Mouse (Mus musculus) midbrain, embryonic 11.5 days (tissue): ENCODE measurements around the gene Sod3. TPM values are rescaled to one million over a fixed set of nuclear protein-coding genes. Genes with fewer than 3 reads are reported as not detected.
A peak's percentile ranks its signal among the peaks of the same experiment; 100 is the strongest.

Source experiments
- ATAC-seq: fragments of 200-750 bp; cut with Nextera tagmentation; 2 replicates; pipeline ENCODE4 v1.8.0; 2017; ENCODE audit warnings: moderate TSS enrichment, moderate library complexity; ENCODE audit not compliant: low FRiP score
- DNase-seq: peaks from one replicate; pipeline ENCODE4 v3.0.0; 2015; ENCODE audit warnings: low spot score; ENCODE audit errors: missing footprints
- H3K27ac ChIP-seq: fragments of 300-500 bp; sonication (generic); 2 replicates; pipeline ENCODE4 v1.5.1; 2014; ENCODE audit warnings: low read depth, low read length
- H3K27me3 ChIP-seq: fragments of 300-500 bp; sonication (generic); 2 replicates; pipeline ENCODE4 v1.6.1; 2014; ENCODE audit warnings: mild to moderate bottlenecking, low read length, moderate library complexity, mixed read lengths; ENCODE audit not compliant: control insufficient read depth, insufficient read depth
- H3K36me3 ChIP-seq: fragments of 300-500 bp; sonication (generic); 2 replicates; pipeline ENCODE4 v1.6.1; 2014; ENCODE audit warnings: mild to moderate bottlenecking, low read length, moderate library complexity, mixed read lengths; ENCODE audit not compliant: control insufficient read depth, insufficient read depth
- H3K4me1 ChIP-seq: fragments of 300-500 bp; sonication (generic); 2 replicates; pipeline ENCODE4 v1.6.1; 2014; ENCODE audit warnings: low read length; ENCODE audit not compliant: control insufficient read depth, insufficient read depth
- H3K4me2 ChIP-seq: fragments of 300-500 bp; sonication (generic); 2 replicates; pipeline ENCODE4 v1.6.1; 2014; ENCODE audit warnings: mild to moderate bottlenecking, moderate library complexity
- H3K4me3 ChIP-seq: fragments of 300-500 bp; sonication (generic); 2 replicates; pipeline ENCODE4 v1.5.1; 2014; ENCODE audit warnings: low read depth, low read length
- H3K9ac ChIP-seq: fragments of 300-500 bp; sonication (generic); 2 replicates; pipeline ENCODE4 v1.6.1; 2014; ENCODE audit warnings: low read length
- H3K9me3 ChIP-seq: fragments of 300-500 bp; sonication (generic); 2 replicates; pipeline ENCODE4 v1.6.1; 2016; ENCODE audit warnings: low read length; ENCODE audit not compliant: control insufficient read depth
- WGBS: fragments of 180-500 bp; shearing (Covaris S2); extraction: QIAGEN DNeasy Blood & Tissue Kit; methylation state at CpG from one replicate; pipeline ENCODE4 v1.1.7; 2014; 5-methylcytosine and 5-hydroxymethylcytosine counted together
- polyA plus RNA-seq: library from polyadenylated mRNA; unstranded; fragments of >200 nt; fragmentation: Nextera tagmentation; extraction: Ambion mirVana; gene quantifications from 2 replicates; pipeline ENCODE4 v1.2.1, GENCODE M21; 2014

The Sod3 gene
- polyA plus RNA-seq, 1 experiment from 2014 or later: 0.74 TPM

DNA sequence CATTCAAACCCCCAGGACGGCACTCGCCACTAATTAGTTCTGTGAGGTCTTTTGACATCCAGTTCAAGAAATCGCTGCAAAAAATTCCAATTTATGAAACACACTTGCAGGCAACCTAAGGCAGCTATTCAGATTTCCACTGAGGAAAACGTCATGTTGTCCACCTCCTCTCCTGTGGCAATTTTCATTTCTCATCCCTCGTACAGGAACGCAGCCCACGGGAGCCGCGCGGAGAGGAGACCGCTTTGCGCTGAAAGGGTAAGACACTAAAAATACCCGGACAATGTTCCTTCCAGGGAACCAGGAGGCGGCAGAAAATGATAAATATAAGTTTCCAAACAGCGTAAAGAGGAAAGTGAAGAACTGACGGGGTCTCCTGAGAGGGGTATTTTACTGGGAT is 27.9 kb downstream of the Sod3 start:
- Histone ChIP-seq H3K9me3 (no peaks in the 10 kb centered on the region), H3K27me3 (no peaks in the 10 kb centered on the region), H3K4me1 (no peaks in the 10 kb centered on the region), H3K27ac (no peak overlapping the region), H3K4me2 (no peak overlapping the region), H3K4me3 (no peak overlapping the region), H3K36me3 (no peaks in the 10 kb centered on the region), H3K9ac (no peak overlapping the region)
- 89% methylated on average over 16 of the region's 16 CpGs for WGBS
- ATAC-seq (no peak), DNase-seq (peak; percentile 67)

DNA sequence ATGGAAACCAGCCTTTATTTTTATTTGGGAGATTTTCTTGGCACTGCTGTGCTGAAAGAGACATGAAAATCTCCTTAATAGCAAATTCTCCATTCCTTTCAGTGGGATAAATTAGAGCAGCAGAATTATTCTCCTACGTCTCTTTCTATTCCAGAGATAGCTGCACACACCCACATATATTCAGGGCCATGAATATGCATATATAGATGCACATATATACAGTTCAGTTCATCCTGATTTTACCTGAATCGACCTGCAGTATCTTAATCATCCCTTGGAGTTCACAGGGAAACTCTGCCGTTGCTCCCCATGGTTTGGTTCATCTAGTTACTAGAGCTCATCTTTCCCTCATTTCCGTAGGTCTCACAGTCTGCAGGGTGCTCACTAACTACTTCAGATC is 30.2 kb downstream of the Sod3 start:
- Histone ChIP-seq H3K9me3 (no peaks in the 10 kb centered on the region), H3K4me3 (no peak overlapping the region), H3K4me2 (no peak overlapping the region), H3K27ac (no peak overlapping the region), H3K4me1 (no peaks in the 10 kb centered on the region), H3K36me3 (no peaks in the 10 kb centered on the region), H3K27me3 (no peaks in the 10 kb centered on the region), H3K9ac (no peak overlapping the region)
- ATAC-seq: no peak
- DNase-seq: no peak
- WGBS: 81% methylated on average over 4 of the region's 4 CpGs

DNA sequence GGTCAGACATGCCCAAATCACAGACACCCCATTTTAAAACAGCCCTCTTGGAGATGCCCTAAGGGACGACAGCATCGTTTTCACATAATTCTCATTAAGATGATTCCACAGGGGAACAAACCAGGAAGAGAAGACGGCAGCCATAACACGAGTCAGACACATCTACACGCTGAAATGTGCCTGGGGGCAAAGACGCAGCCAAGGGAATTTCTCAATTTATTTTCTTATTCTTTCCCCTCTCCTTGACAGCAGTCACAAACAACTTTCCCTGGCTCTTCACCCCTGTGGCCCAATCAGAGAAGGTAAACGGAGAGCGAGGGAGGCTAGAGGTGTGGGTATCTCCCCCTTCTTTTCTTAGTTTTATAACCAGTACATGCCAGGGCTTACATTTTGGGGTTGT is 40.8 kb downstream of the Sod3 start:
- Histone ChIP-seq H3K36me3 (no peaks in the 10 kb centered on the region), H3K4me1 (no peaks in the 10 kb centered on the region), H3K4me3 (no peak overlapping the region), H3K9me3 (no peaks in the 10 kb centered on the region), H3K27ac (no peak overlapping the region), H3K27me3 (no peaks in the 10 kb centered on the region), H3K4me2 (no peak overlapping the region), H3K9ac (no peak overlapping the region)
- ATAC-seq (no peak), DNase-seq (no peak)
- whole genome bisulfite sequencing: 87% methylated on average over 8 of the region's 8 CpGs

DNA sequence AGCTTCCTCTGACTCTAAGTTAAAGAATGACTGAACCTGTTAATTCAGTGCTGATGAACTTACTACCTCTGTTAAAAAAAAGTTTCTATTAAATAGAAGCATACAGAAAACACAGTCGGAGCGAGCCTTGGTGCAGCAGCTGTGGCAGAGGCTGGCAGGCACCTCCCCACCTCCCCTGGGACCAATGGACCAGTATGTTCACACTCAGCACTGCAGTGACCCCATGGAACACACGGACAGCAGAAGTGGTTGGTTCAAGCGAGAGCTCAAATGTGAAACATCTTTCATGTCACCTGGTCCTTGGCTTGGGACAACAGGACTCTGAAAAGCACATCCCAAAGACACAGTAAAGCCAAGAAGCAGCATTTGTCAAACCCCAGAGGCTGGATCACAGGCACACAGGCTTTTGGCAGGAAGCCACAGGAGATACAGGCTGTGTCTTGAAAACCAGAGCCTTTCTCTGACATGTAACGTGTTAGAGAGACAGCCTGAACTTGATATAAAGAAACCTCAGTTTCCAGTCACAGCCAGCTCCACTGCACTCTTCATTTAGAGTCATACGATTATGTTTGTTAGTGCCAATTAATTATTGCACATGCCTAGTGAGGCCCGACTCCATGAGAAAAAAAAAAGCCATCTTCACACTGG is 45.2 kb downstream of the Sod3 start:
- DNase-seq (no peak), ATAC-seq (no peak)
- no peaks in the 10 kb centered on the region for H3K27me3 ChIP-seq
- no peak overlapping the region for H3K9ac ChIP-seq
- H3K4me2 ChIP-seq: no peak overlapping the region
- H3K4me3 ChIP-seq: no peak overlapping the region
- H3K9me3 ChIP-seq: no peaks in the 10 kb centered on the region
- 82% methylated on average over 7 of the region's 7 CpGs for WGBS
- H3K27ac ChIP-seq: no peak overlapping the region
- H3K36me3 ChIP-seq: no peaks in the 10 kb centered on the region
- H3K4me1 ChIP-seq: no peaks in the 10 kb centered on the region

DNA sequence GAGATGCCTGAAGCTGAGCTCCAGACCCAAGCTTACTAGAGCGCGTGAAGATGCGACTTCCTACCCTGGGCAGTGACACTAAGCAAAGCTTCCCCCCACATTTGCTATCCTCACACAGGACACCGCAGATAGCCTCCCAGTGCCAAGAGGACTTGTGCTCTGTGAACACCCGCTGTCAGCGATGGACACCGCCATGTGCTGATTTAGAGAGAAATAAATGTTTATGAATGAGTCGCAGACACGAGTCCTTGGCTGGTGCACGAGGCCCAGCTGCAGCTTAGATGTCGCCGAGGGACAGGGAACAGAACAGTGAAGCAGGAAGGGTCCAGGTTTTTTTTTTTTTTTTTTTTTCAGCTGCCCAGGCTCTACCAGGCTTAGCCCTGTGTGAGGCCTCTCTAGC is 46.6 kb downstream of the Sod3 start:
- WGBS: 89% methylated on average over 12 of the region's 12 CpGs
- no peak overlapping the region for H3K9ac ChIP-seq
- no peak for DNase-seq
- H3K36me3 ChIP-seq: no peaks in the 10 kb centered on the region
- no peak overlapping the region for H3K27ac ChIP-seq
- 0 out of 2 replicates have a peak, but pooled peaks cover 1% of the 10 kb centered on the region for H3K4me1 ChIP-seq
- no peaks in the 10 kb centered on the region for H3K9me3 ChIP-seq
- ATAC-seq: no peak
- H3K4me3 ChIP-seq: no peak overlapping the region
- no peaks in the 10 kb centered on the region for H3K27me3 ChIP-seq
- no peak overlapping the region for H3K4me2 ChIP-seq

DNA sequence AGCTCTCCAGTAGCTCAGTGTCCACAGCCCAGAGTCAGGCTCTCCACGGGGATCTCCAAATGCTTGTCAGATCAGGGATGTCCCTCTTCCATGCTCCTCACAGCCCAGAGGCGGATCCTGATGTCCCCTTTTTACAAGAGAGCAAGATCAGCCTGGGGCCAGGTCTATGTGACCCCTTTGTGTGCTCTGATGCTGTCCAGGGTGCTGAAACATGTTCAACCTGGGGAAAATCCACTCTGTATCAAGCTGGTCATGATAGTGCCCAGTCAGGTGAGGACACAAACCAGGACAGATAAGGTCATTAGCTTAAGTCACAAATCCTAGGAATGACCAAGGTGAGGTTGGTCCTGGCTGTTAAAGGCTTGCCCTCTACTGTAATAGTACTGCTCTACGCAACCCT is 48.0 kb downstream of the Sod3 start:
- H3K36me3 ChIP-seq: no peaks in the 10 kb centered on the region
- 57% methylated on average over 3 of the region's 3 CpGs for WGBS
- no peak overlapping the region for H3K9ac ChIP-seq
- no peaks in the 10 kb centered on the region for H3K27me3 ChIP-seq
- ATAC-seq (no peak), DNase-seq (peak; percentile 77)
- H3K27ac ChIP-seq: no peak overlapping the region
- H3K4me1 ChIP-seq: 0 out of 2 replicates have a peak, but pooled peaks cover 2% of the 10 kb centered on the region
- H3K9me3 ChIP-seq: no peaks in the 10 kb centered on the region
- H3K4me2 ChIP-seq: no peak overlapping the region
- no peak overlapping the region for H3K4me3 ChIP-seq

DNA sequence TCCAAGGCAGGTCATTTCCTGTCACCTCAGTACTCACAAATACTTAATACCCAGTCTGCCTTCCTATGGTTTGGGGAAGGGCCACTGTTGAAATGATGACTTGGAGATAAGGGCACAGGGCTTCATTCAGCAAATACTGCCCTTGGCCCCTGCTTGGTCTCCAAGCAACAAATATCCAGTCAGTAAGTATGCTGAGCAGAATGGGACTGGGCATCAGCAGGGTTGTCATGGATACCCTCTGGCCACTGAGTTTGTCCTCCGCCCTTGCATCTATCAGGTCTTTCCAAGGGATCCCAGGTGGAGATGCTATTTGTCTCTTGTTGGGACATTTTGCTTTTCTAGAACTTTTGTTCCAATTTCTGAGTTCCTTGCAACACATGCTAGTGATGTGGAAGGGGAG is 51.6 kb downstream of the Sod3 start:
- Histone ChIP-seq H3K27ac (no peak overlapping the region), H3K9me3 (no peaks in the 10 kb centered on the region), H3K4me2 (no peak overlapping the region), H3K4me1 (0 out of 2 replicates have a peak, but pooled peaks cover 2% of the 10 kb centered on the region), H3K27me3 (no peaks in the 10 kb centered on the region), H3K36me3 (no peaks in the 10 kb centered on the region), H3K4me3 (no peak overlapping the region), H3K9ac (no peak overlapping the region)
- DNase-seq: no peak
- ATAC-seq: peak; percentile 80
- WGBS: 55% methylated on average over 1 of the region's 1 CpGs

DNA sequence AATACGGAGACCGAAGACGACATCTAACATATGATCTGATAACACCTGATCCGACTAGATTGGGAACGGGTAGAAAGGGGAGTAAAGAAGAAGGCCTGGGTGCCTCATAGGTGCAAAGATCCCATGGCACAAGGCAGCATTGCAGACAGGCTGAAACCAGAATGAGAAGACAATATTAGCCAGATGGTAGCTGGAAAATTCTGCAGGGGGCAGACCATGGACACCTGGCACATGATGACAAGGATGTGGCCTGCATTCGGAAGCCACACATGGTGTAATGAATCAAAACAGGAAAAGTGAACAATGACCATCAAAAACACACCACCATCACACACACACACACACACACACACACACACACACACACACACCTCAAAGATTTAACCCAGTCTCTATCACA is 52.3 kb downstream of the Sod3 start:
- H3K9ac ChIP-seq: no peak overlapping the region
- DNase-seq (no peak), ATAC-seq (no peak)
- WGBS: 94% methylated on average over 6 of the region's 6 CpGs
- no peaks in the 10 kb centered on the region for H3K36me3 ChIP-seq
- H3K27ac ChIP-seq: no peak overlapping the region
- no peak overlapping the region for H3K4me2 ChIP-seq
- no peaks in the 10 kb centered on the region for H3K27me3 ChIP-seq
- no peak overlapping the region for H3K4me3 ChIP-seq
- H3K4me1 ChIP-seq: 0 out of 2 replicates have a peak, but pooled peaks cover 2% of the 10 kb centered on the region
- no peaks in the 10 kb centered on the region for H3K9me3 ChIP-seq

DNA sequence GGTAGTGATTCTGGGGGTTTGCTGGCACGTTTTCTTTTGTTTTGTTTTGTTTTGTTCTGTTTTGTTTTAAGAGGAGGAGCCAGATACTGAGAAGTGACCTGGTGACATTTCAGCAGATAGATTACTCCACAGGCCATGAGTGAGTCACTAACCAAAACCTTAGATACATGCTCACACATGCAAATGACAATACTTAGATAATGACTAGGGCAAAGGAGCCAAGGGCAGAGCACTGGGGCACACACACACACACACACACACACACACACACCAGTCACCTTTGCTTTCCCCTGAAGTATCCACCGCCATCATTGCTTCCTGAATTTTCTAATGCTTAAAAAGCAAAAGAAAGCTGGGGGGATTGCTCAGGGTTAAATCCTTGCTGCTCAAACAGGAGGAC is 52.9 kb downstream of the Sod3 start:
- no peak for ATAC-seq
- H3K27ac ChIP-seq: no peak overlapping the region
- H3K4me1 ChIP-seq: 0 out of 2 replicates have a peak, but pooled peaks cover 2% of the 10 kb centered on the region
- H3K4me3 ChIP-seq: no peak overlapping the region
- H3K9me3 ChIP-seq: no peaks in the 10 kb centered on the region
- no peaks in the 10 kb centered on the region for H3K36me3 ChIP-seq
- no peak overlapping the region for H3K4me2 ChIP-seq
- no peak overlapping the region for H3K9ac ChIP-seq
- no peak for DNase-seq
- WGBS: 67% methylated on average over 2 of the region's 2 CpGs
- no peaks in the 10 kb centered on the region for H3K27me3 ChIP-seq
